Mouse (Mus musculus): ENCODE results near the gene Krt80.
A peak's percentile ranks its signal among the peaks of the same experiment; 100 is the strongest.

The Krt80 gene

GRCm38 (mm10) chr15:101316913-101317813 is 52.8 kb downstream of the Krt80 start:
- DNase-seq (ENCODE audit: low spot score in 2 of 2) = no peak

- DNase-seq (ENCODE audit: low spot score in 2 of 2) = no peak
Measured at GRCm38 (mm10) chr15:101316279-101316912, 53.6 kb downstream of the Krt80 start.

GRCm38 (mm10) chr15:101315832-101316231 is 54.1 kb downstream of the Krt80 start:
- DNase-seq (ENCODE audit: low spot score in 2 of 2) = peak; percentile 82 to 91

GRCm38 (mm10) chr15:101315378-101315777 is 54.6 kb downstream of the Krt80 start:
- DNase-seq (ENCODE audit: low spot score in 2 of 2) = no peak

GRCm38 (mm10) chr15:101312006-101312405 is 58.0 kb downstream of the Krt80 start:
- no peak for DNase-seq (ENCODE audit: low spot score in 2 of 2)

GRCm38 (mm10) chr15:101311087-101311770 is 58.7 kb downstream of the Krt80 start:
- DNase-seq (ENCODE audit: low spot score in 2 of 2) = no peak

GRCm38 (mm10) chr15:101309493-101309892 is 60.5 kb downstream of the Krt80 start:
- no peak for DNase-seq (ENCODE audit: low spot score in 2 of 2)

GRCm38 (mm10) chr15:101308440-101309348 is 61.3 kb downstream of the Krt80 start:
- DNase-seq (ENCODE audit: low spot score in 2 of 2) = no peak

GRCm38 (mm10) chr15:101306459-101306858 is 63.5 kb downstream of the Krt80 start:
- no peak for DNase-seq (ENCODE audit: low spot score in 2 of 2)

- DNase-seq (ENCODE audit: low spot score in 2 of 2) = no peak
Measured at GRCm38 (mm10) chr15:101303830-101304229, 66.1 kb downstream of the Krt80 start.

- no peak for DNase-seq (ENCODE audit: low spot score in 2 of 2)
Measured at GRCm38 (mm10) chr15:101302201-101302600, 67.8 kb downstream of the Krt80 start.

GRCm38 (mm10) chr15:101300128-101300527 is 69.8 kb downstream of the Krt80 start:
- DNase-seq (ENCODE audit: low spot score in 2 of 2) = no peak

- DNase-seq (ENCODE audit: low spot score in 2 of 2) = no peak
Measured at GRCm38 (mm10) chr15:101299480-101299960, 70.4 kb downstream of the Krt80 start.

- DNase-seq (ENCODE audit: low spot score in 2 of 2) = no peak
Measured at GRCm38 (mm10) chr15:101298550-101298949, 71.4 kb downstream of the Krt80 start.

- DNase-seq (ENCODE audit: low spot score in 2 of 2) = no peak
Measured at GRCm38 (mm10) chr15:101297988-101298387, 72.0 kb downstream of the Krt80 start.
